Mouse (Mus musculus) megakaryocyte, embryonic 14.5 days (primary cell): ENCODE results near the gene Zic4.

Experiments
- FLI1 ChIP-seq: IDR thresholded peaks from 2 replicates; pipeline ENCODE4 v1.6.1; 2012; ENCODE audit warnings: low read length, inconsistent platforms, mixed read lengths
- GATA1 ChIP-seq: IDR thresholded peaks from 3 replicates; pipeline ENCODE4 v1.6.1; 2012; ENCODE audit warnings: mixed read lengths, low read length, inconsistent platforms, borderline replicate concordance

GRCm38 (mm10) chr9:91354434-91355269 is 7.6 kb upstream of the Zic4 start:
- TF ChIP-seq FLI1 (no peak), GATA1 (no peak)
